Mouse (Mus musculus): ENCODE data around the gene Trub1.

Trub1 gene

DNA sequence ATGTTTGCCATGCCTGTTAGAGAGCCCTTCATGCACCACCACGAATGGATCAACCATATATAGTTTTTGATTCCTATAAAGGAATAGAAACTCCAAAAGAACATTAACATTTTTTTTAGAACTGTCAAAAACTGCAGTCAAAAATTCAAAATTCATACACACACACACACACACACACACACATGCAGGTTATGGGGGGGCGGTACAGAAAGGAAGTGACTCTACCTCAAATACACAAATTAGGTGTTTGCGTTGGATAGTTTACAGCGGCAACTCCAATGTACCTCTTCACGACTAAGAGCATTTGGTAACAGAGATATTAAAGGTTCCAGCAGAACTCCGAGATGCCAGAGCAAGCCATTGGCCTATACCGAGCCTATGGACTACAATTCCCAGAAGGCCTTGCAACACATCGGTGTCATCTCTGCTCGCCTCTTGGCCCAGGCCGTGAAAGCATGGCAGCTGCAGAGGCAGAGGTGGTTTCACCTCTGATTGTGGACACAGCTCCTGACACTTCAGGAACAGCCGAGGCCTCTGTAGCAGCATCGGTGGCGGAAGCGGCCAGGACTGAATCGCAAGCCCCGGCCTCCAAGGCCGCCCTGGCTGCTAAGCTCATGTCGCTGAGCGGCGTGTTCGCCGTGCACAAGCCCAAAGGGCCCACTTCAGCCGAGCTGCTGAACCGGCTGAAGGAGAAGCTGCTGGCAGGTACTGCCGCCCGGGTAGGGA, at the start of gene Trub1:
Gene Trub1 (plus strand): TSS at position 421 of the 726 bp plus-strand sequence.
- DNase-seq: peak; percentile 90

DNA sequence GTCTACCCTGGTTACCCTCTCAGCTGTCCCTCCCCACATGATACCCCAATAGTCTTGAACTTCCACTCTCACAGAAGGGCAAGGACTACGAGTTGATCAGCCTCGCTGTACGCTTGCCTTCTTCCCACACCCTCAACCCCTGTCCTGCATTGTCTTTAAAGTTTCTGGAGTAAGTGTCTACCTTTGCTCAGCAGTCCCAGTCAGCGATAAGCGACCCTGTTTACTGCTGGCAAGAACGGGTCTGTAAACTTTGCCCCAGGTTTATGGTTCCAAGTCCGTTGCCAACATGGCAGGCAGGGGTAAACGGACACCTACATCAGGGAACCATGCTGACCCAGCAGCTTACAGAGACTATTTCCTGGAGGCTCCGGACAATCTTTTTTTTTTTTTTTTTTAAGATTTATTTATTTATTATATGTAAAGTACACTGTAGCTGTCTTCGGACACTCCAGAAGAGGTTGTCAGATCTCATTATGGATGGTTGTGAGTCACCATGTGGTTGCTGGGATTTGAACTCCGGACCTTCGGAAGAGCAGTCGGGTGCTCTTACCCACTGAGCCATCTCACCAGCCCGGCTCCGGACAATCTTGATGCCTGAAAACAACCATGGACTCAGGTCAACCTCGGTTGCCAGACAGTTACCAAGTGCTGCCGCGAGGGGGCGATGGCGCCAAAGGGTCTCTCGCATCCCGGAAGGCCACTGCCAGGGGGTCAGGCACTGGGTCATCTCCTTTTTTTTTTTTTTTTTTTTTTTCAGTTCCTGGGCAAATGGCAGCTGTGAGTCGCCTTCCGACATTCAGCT, 48.8 kb upstream of the Trub1 start:
- DNase-seq: peak; percentile 51

DNA sequence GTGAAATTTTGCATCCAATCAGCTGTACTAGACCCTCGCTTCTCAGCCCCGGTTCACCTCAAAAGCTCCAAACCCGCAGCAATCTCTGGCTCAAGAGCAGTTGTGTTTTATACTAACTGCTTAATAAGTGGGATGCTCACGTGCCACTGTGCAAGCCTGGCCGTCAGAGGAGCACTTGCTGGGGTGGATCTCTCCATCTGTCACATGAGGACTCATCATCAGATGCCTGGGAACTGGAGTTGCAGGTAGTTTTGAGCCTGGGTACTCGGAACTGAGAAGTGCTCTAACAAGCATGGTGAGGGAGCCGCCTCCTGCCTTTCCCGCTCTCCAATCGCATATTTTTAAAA, 48.2 kb upstream of the Trub1 start:
- peak; percentile 24 for DNase-seq

DNA sequence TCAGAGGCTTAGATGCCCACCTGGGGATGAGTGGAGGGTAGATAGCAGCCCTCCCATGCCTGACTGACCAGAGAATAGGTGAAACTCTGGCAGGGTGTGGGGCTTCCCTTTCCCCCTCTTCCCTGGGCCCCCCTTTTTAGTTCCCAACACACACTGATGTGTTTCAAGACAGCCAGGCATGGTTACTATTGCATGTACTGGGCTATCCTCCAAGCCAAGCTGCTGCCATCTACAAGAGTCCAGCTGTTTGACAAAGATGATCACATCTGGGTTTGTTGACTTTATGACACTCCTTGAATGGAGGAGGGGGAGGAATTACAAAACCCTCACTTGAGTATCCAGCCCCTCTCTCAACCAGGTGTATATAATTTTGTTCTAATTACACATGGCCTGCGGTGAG, 44.8 kb upstream of the Trub1 start:
- no peak for DNase-seq

DNA sequence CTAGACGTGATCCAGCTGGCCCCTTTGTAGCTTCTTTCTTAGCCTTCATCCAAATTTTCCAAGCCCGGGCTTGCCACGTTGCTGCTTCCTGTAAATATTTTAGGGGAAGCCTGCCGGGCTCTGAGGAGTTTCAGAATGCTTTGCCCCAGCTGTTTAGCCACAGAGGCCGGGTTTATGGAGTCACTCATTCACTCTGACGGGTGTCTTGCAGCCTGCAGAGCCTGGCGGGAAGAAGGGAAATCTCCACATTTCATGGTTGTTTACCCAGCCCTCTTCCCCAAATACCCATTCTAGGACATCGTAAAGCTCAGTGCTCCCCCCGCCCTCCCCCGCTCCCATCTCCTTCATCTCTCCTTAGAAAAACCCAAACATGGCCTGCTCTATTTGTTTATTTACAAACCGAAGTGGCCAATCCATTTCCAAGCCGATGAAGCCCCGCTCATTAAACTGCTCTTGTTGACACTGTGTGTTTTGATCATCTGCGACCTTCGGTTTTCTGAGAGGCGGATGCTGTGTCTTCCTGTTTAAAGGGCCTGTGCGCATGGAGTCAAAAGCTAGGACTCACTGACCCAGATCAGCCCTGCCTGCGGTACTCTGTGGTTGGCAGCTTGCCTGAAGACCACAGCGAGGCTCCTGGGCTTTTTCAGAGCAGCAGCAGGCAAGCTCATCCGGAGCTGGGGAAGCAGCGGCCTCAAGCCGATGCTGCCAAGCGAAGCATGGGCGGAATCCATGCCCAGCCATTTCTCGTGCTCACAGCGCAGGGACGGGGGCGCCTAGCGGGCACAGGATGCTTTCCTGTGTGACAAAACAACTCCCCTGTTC, 41.1 kb upstream of the Trub1 start:
- peak; percentile 40 for DNase-seq

DNA sequence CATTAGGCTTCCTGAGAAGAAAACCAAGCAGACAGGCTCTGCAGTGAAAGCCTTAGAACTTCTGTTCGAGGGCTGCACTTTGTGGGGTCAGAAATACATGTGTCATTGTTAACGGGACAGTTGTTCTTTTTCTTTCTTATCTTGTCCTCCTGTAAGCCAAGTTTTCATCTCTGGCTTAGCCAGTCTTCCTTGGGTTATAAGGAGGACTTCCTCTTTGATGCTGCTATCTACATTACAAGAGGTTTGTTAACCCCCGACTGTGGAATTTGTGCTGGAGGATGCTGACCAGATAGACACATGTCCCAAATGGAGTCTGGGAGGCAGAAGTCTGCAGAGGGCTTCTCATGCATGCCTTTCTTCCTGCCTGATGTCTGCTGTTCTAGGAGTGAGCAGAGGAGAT, 39.5 kb upstream of the Trub1 start:
- no peak for DNase-seq

DNA sequence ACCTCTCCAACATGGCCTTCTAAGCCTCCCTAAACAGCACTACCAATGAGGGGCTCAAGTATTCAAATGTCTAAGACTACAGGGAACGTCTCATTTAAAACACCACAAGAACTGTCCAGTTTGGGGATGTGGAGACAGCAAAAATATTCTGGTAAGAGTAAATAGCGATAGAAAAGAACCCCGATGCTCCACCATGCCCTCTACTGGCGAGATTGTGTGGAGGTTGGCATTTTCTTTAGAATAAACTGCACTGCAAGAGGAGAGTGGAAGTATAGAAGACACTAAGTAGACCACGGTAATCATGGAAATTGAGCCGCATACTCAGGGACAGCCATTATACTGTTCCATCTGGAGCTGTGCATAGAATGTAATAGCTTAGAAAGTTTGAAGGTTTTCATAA, 38.8 kb upstream of the Trub1 start:
- no peak for DNase-seq

DNA sequence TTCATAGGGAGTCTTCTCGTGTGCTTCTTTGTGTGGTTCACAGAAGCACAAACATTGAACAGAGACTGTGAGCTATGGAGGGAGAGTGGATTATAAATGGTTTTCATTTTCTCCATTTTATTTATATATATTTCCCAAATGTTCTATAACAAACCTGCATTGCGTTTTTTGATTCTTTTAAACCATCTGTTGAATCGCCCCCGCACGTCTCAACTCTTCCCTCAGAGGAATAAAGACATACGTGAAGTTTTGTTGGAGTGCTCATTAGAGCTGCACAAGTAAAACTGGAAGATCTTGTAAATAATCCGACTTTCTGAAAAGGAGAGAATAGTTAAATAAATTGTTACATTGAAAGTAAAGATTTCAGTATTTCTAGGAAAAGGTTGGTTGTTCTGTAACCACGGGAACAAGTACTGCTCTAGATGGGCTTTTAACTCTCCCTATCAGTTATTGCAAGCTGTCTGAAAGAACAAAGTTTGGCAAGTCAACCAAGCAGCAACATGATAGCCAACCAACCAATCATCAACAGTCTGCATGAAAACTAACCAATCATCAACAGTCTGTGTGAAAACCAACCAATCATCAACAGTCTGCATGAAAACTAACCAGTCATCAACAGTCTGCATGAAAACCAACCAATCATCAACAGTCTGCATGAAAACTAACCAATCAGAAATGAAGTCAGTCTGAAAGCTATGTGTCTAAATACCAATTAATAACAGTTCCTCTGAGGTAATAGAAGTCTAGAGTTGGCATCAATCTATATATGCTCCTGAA, 37.5 kb upstream of the Trub1 start:
- no peak for DNase-seq

DNA sequence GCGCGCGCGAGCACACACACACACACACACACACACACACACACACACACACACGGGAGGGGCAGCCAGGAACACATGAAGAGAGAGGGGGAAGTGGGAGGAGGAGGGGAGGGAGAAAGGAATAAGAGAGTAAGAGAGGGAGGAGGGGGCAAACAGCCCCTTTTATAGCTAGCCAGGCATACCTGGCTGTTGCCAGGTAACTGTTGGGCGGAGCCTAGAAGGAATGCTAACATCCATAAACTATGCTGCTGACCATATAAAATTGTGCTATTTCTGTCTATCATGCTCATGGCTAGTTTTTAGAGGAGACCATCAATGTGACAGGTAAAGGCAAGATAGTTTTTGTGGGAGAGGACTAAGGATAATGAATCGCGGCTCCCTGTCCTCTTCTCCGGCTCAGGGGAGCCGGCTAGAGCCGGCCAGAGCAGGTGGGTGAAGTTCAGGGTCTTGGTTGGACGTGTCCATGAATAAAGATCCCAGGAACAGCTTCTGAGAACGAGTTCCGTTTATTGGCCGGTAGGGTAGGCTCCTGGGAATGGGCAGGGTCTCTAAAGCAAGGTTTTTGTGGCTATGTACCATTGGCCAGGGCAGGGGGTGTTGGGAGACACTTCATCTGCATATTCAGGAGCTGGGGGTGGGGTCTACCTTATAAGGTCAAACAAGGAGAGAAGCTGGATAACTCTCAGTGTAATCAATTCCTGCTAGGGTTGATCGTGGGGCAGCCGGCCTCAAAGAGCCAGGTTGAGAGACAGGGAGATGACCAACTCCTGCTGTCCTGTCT, 34.7 kb upstream of the Trub1 start:
- DNase-seq: no peak

DNA sequence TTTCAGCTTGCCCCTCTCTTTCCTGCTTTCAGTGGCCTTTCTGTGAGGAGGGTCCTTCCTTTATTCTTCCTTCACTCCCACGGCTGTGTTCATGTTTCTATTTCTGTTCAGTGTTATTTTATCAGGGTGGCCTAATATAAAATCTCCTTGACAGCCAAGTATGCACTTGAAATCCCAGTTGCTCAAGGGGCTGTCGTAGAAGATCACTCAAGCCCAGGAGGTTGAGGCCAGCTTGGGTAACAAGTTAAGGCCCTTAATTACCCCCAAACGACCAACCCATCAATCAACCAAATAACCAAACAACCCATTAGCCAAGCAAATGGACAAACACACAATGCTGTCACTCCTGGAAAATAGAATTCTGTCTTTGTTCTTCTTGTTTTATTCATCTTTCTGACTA, 29.3 kb upstream of the Trub1 start:
- no peak for DNase-seq

DNA sequence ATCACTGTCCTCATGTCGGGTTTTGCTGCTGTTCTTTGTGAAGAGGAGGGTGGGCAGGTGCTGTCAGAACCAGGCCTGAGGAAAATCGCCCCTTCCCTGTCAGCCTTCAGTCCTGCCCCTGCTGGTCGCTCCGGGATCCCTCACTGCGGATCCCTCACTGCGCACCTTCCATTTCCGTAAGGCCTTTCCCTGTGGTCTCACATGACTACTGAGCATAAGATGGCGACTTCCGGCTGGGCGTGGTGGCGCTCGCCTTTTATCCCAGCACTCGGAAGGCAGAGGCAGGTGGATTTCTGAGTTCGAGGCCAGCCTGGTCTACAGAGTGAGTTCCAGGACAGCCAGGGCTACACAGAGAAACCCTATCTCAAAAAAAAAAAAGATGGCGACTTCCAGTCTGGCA, 27.4 kb upstream of the Trub1 start:
- DNase-seq: no peak

DNA sequence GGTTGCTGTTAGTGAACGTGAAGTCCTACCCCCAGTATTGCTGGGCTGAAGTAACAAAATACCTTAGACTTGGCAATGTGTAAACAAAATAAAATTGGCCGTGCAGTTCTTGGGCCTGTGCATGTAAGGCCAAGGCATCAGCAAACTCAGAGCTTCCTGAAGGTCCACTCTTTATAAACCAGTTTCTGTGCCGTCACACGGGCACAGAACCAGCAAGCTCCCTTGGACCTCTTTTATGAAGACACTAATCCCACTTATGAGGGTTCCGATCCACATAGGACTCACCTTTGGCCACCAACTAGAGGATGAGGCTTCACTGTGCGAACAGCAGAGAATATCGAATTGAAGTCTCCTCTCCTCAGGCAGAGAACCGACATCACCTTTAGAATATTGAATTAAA, 25.9 kb upstream of the Trub1 start:
- no peak for DNase-seq

DNA sequence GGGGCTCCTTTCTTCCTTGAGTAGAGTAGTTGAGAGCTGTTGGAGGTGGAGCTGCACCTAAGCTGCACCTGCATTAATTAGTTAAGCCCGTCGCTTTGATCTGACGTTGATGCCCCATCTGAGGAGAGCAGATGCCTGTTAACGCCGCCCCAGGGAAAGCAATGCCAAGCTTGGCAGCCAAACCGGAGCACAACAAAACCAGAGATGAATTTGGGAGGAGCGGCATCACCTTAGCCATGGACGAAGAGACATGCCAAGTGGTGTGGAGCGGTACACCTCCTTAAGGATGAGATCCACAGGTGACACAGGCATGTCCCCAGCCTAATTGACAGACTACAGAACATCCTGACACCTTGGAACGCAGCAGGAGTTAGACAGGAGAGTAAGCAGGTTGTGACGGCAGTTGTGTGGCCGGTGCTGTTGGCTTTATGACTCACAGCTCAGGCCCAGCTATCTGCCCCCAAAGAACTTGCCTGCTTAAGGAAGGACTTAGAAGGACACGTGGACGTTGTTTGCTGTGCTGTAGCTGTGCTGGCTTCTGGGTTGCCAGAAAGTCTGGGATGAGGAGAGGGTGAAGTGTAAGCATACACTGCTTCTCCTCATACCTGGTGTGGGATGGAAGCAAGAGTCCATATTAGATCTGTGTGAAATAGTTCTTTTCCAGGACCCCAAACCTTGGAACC, 24.8 kb upstream of the Trub1 start:
- no peak for DNase-seq

DNA sequence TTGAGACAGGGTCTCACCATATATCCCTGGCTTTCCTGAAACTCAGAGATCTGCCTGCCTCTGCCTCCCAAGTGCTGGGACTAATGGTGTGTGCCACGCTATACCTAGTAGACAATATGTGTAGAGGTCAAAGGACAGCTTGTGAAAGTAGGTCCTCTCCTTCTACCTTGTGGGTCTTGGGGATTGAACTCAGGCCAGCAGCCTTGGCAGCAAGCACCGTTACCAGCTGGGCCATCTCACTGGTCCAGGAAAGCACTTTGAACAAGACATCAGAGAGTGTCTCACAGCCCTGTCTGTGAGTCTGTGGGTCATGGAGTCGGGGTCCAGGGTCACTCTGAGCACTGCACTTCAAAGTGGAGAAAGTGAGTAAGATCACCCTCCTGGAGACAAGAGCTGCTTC, 24.1 kb upstream of the Trub1 start:
- no peak for DNase-seq

DNA sequence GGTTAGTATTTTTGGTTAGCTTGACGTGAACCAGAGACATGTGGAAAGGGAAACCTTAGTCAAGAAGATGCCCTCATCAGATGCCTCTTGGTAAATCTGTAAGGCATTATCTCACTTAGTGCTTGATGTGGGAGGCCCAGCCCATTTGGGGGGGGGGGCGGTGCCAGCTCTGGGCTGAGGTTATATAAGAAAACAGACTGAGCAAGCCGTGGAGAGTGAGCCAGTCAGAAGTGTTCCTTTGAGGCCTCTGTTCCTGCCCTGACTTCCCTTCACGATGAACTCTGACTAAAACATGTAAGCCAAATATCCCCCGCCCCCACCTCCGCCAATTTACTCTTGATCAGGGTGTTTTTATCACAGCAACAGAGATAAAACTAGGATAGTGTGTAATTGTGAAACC, 22.8 kb upstream of the Trub1 start:
- DNase-seq: no peak

DNA sequence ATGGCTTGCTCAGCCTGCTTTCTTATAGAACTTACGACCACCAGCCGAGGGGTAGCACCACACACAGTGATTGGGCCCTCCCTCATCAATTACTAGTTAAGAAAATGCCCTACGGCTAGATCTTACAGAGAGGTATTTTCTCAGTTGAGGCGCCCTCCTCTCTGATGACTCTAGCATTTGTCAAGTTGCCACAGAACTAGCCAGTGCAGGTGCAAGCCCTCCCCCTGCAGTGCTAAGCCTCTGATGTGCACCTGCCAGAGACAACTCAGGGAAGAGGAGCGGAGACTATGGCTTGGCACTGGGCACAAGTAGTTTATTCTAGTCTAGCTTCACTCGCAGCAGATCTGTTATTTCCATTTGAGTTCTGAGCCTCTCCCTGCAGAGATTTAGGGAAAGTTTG, 21.2 kb upstream of the Trub1 start:
- no peak for DNase-seq

DNA sequence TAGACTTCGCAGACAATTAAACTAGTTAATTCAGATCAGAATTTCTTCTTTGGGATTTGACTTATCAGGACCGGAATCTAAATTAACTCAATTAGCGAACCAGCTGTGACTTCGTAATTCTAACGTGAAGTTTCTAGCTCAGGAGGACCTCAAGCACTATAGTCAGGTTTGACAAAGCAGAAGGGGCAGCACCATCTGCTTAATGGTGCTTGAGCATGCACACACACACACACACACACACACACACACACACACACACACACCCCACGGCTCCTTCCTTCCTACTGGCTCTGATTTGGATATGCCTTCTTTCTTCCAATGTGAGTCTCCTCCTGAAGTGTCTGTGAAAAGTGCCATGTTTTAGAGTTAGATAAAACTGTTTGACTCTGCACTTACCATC, 18.7 kb upstream of the Trub1 start:
- no peak for DNase-seq

DNA sequence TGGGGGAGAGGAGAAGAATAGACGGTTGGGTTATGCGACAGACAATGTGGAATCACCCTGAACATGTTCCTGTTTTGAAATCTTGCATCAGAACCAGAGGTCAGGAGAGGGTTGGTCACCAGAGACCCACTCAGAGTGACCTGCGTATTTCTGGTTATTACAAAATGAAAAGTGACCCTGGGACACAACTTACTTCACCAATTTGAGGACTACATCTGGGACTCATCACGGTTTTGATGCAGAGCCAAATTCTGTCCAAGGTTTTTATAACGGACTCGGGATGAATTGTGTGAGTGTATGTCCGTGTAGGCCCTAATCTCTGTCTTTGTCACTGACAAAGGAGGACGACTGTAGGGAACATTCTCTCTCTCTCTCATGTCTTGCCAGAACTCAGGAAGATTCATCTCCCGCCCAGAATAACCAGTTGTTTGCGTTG, 16.1 kb upstream of the Trub1 start:
- DNase-seq: no peak

DNA sequence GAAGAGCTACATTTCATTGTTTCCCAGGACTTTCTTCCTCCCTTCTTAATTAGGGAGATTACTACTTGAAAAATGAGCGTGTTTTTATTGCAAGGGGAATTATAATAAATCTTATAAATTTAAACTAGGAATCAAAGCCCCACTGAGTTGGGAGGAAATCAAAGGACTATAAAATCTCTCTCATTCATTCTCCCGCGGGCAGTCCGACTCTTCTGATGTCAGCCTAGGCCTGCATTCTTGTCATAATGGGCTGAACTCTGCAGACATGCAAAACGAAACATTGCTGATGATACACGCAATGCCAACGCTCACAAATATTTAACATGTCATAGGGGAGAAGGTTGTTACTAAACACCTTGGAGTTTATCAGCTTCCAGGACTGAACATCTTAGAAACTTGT, 15.7 kb upstream of the Trub1 start:
- DNase-seq: no peak

DNA sequence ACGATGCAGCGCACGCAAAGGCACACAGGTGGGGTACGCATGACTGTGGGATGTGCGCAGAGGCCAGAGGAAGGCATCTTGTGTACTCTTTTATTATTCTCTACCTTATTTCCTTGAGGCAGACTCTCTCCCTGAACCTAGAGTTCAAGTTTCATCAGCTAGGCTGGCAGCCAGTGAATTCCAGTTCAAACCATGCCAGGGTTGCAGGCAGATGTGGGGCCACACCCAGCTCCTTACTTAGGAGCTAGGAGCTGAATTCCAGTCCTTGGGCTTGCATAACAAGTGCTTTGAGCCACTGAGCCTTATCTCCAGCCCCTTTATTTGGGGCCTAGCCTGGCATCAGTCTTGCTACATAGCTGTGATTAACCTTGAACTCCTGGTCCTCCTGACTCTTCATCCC, 13.4 kb upstream of the Trub1 start:
- DNase-seq: no peak

DNA sequence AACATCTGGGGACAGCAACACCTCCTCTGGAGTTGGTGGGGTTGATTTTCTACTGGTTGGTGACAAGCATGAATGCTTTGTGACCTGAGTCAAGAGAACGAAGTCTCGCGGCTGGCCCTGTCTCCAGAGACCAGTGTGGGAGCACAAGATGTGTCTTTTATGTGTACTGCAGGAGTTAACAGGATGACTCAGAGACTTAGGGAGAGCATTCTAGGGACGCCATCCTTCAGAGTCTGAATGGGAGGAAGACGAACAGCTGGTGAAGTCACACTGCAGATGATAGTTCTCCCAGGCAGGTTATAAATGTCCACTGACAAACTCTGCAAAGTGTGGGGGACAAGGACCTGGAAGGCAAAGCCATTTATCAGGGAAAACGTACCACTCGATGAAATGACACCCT, 11.2 kb upstream of the Trub1 start:
- DNase-seq: peak; percentile 24
